Mouse (Mus musculus) ES-Bruce4 (cell line): ENCODE measurements around the gene Frmd4b.

Experiments used
- CTCF ChIP-seq: IDR thresholded peaks from one replicate; pipeline ENCODE4 v1.8.1; 2011; ENCODE audit warnings: low read depth, low read length
- EP300 ChIP-seq: IDR thresholded peaks from 2 replicates; pipeline ENCODE4 v1.6.1; 2011; ENCODE audit warnings: low read depth, low read length; ENCODE audit not compliant: insufficient read depth
- POLR2A ChIP-seq: IDR thresholded peaks from one replicate; pipeline ENCODE4 v1.8.1; 2011; ENCODE audit warnings: low read length; ENCODE audit not compliant: insufficient read depth

- TF ChIP-seq POLR2A (no peak), CTCF (no peak), EP300 (no peak)
These were observed 109.4 kb downstream of the Frmd4b start for GRCm38 (mm10) chr6:97507893-97508292.
